Mouse (Mus musculus): Measurements from ENCODE around the gene Ces2f. TPM values are rescaled to one million over a fixed set of nuclear protein-coding genes. Genes with fewer than 3 reads are reported as not detected.

The Ces2f gene
- polyA plus RNA-seq, 1 experiment: 0.08 TPM

- H3K27me3 ChIP-seq (replicated peaks; ENCODE audit: control insufficient read depth, insufficient read depth, low read length): no peaks in the 10 kb centered on the region
- H3K36me3 ChIP-seq (ENCODE audit: control insufficient read depth, insufficient read depth, low read length): no peaks in the 10 kb centered on the region
- no peak overlapping the region for H3K27ac ChIP-seq (ENCODE audit: insufficient read depth, low read depth, low read length)
- TF ChIP-seq POLR2A (IDR thresholded peaks at IDR 0.05; ENCODE audit: low read depth, low read length) (no peak), CTCF (conservative IDR thresholded peaks at IDR 0.05; ENCODE audit: insufficient read depth, insufficient read length, low read depth, low read length) (0 out of 2 replicates have a peak, but pooled peaks have one; percentile 26)
- DNase-seq: peak; percentile 50
- 64% methylated on average over 2 of the region's 2 CpGs for WGBS
- H3K4me1 ChIP-seq (ENCODE audit: control insufficient read depth, insufficient read depth, low read length): peaks cover 10% of the 10 kb centered on the region
- H3K4me3 ChIP-seq (ENCODE audit: insufficient read depth, low read depth, low read length): no peak overlapping the region
Observed at GRCm38 (mm10) chr8:104944665-104945064, 2.5 kb upstream of the Ces2f start.

- Histone ChIP-seq H3K36me3 (ENCODE audit: control insufficient read depth, insufficient read depth, low read length) (no peaks in the 10 kb centered on the region), H3K27ac (ENCODE audit: insufficient read depth, low read depth, low read length) (peak overlapping the region; percentile 98), H3K27me3 (replicated peaks; ENCODE audit: control insufficient read depth, insufficient read depth, low read length) (no peaks in the 10 kb centered on the region), H3K4me3 (ENCODE audit: insufficient read depth, low read depth, low read length) (no peak overlapping the region), H3K4me1 (ENCODE audit: control insufficient read depth, insufficient read depth, low read length) (peaks cover 13% of the 10 kb centered on the region)
- DNase-seq: peak; percentile 82
- no peak for TF ChIP-seq CTCF (conservative IDR thresholded peaks at IDR 0.05; ENCODE audit: insufficient read depth, insufficient read length, low read depth, low read length)
- TF ChIP-seq POLR2A (IDR thresholded peaks at IDR 0.05; ENCODE audit: low read depth, low read length): no peak
- WGBS: 35% methylated on average over 5 of the region's 5 CpGs
Observed at GRCm38 (mm10) chr8:104949031-104949430, 1.9 kb downstream of the Ces2f start.

- H3K27me3 ChIP-seq (replicated peaks; ENCODE audit: control insufficient read depth, insufficient read depth, low read length): no peaks in the 10 kb centered on the region
- peak; percentile 54 for DNase-seq
- H3K27ac ChIP-seq (ENCODE audit: insufficient read depth, low read depth, low read length): no peak within 1 kb of the TSS
- H3K36me3 ChIP-seq (ENCODE audit: control insufficient read depth, insufficient read depth, low read length): no peaks in the 10 kb centered on the region
- no peak for TF ChIP-seq POLR2A (IDR thresholded peaks at IDR 0.05; ENCODE audit: low read depth, low read length)
- no peak for TF ChIP-seq CTCF (conservative IDR thresholded peaks at IDR 0.05; ENCODE audit: insufficient read depth, insufficient read length, low read depth, low read length)
- H3K4me3 ChIP-seq (ENCODE audit: insufficient read depth, low read depth, low read length): no peak within 1 kb of the TSS
- peaks cover 4% of the 10 kb centered on the region; the same call in 1 of the 2 replicates for H3K4me1 ChIP-seq (ENCODE audit: control insufficient read depth, insufficient read depth, low read length)
- 29% methylated on average over 5 of the region's 5 CpGs for WGBS
Observed at GRCm38 (mm10) chr8:104961537-104961961, 14.4 kb downstream of the Ces2f start, which contains the start of gene Ces2g. TSS of gene Ces2g (plus strand) at chr8:104961718.

- no peak for DNase-seq
- no peaks in the 10 kb centered on the region for H3K36me3 ChIP-seq (ENCODE audit: control insufficient read depth, insufficient read depth, low read length)
- peaks cover 4% of the 10 kb centered on the region; the same call in 1 of the 2 replicates for H3K4me1 ChIP-seq (ENCODE audit: control insufficient read depth, insufficient read depth, low read length)
- 81% methylated on average over 8 of the region's 8 CpGs for WGBS
- TF ChIP-seq POLR2A (IDR thresholded peaks at IDR 0.05; ENCODE audit: low read depth, low read length): no peak
- no peak for TF ChIP-seq CTCF (conservative IDR thresholded peaks at IDR 0.05; ENCODE audit: insufficient read depth, insufficient read length, low read depth, low read length)
- no peaks in the 10 kb centered on the region for H3K27me3 ChIP-seq (replicated peaks; ENCODE audit: control insufficient read depth, insufficient read depth, low read length)
- no peak overlapping the region for H3K4me3 ChIP-seq (ENCODE audit: insufficient read depth, low read depth, low read length)
- H3K27ac ChIP-seq (ENCODE audit: insufficient read depth, low read depth, low read length): no peak overlapping the region
Observed at GRCm38 (mm10) chr8:104962229-104962901, 15.2 kb downstream of the Ces2f start.

GRCm38 (mm10) chr8:104963375-104963894 lies 16.3 kb downstream of the Ces2f start:
- H3K4me3 ChIP-seq (ENCODE audit: insufficient read depth, low read depth, low read length): no peak overlapping the region
- no peaks in the 10 kb centered on the region for H3K27me3 ChIP-seq (replicated peaks; ENCODE audit: control insufficient read depth, insufficient read depth, low read length)
- no peak overlapping the region for H3K27ac ChIP-seq (ENCODE audit: insufficient read depth, low read depth, low read length)
- DNase-seq: no peak
- TF ChIP-seq POLR2A (IDR thresholded peaks at IDR 0.05; ENCODE audit: low read depth, low read length) (no peak), CTCF (conservative IDR thresholded peaks at IDR 0.05; ENCODE audit: insufficient read depth, insufficient read length, low read depth, low read length) (no peak)
- no peaks in the 10 kb centered on the region for H3K36me3 ChIP-seq (ENCODE audit: control insufficient read depth, insufficient read depth, low read length)
- H3K4me1 ChIP-seq (ENCODE audit: control insufficient read depth, insufficient read depth, low read length): peaks cover 4% of the 10 kb centered on the region; the same call in 1 of the 2 replicates
- 87% methylated on average over 4 of the region's 4 CpGs for WGBS

GRCm38 (mm10) chr8:104984126-104984525 lies 37.0 kb downstream of the Ces2f start:
- Histone ChIP-seq H3K4me1 (ENCODE audit: control insufficient read depth, insufficient read depth, low read length) (peaks cover 2% of the 10 kb centered on the region; the same call in 1 of the 2 replicates), H3K4me3 (ENCODE audit: insufficient read depth, low read depth, low read length) (no peak overlapping the region), H3K27me3 (replicated peaks; ENCODE audit: control insufficient read depth, insufficient read depth, low read length) (no peaks in the 10 kb centered on the region), H3K36me3 (ENCODE audit: control insufficient read depth, insufficient read depth, low read length) (no peaks in the 10 kb centered on the region), H3K27ac (ENCODE audit: insufficient read depth, low read depth, low read length) (peak overlapping the region; percentile 25)
- peak; percentile 48 for DNase-seq
- no peak for TF ChIP-seq CTCF (conservative IDR thresholded peaks at IDR 0.05; ENCODE audit: insufficient read depth, insufficient read length, low read depth, low read length)
- TF ChIP-seq POLR2A (IDR thresholded peaks at IDR 0.05; ENCODE audit: low read depth, low read length): no peak
- WGBS: 83% methylated on average over 5 of the region's 5 CpGs

DNA sequence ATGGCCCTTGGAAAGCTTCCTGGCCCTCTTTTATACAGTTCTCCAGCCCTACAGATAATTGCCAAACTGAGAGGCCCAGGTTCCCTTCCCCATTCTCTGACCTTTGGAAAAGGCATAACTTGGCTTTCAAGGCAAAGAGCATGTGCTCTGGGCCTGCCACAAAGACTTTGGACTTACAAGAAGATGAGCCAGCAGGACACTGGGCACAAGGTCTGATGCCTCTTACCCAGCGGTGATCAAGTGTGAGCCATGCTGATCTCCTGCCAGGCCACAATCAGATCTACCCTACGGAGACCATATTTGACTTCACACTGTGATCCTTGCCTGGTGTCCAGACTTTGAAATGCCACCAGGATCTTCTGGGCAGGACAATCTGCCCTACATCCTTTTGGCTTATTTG lies 37.8 kb downstream of the Ces2f start:
- WGBS: 70% methylated on average over 2 of the region's 2 CpGs
- no peak for TF ChIP-seq CTCF (conservative IDR thresholded peaks at IDR 0.05; ENCODE audit: insufficient read depth, insufficient read length, low read depth, low read length)
- no peak for TF ChIP-seq POLR2A (IDR thresholded peaks at IDR 0.05; ENCODE audit: low read depth, low read length)

More for the DNA sequence above, 37.8 kb downstream of the Ces2f start:
- Histone ChIP-seq H3K4me3 (ENCODE audit: insufficient read depth, low read depth, low read length) (no peak overlapping the region), H3K4me1 (ENCODE audit: control insufficient read depth, insufficient read depth, low read length) (peaks cover 2% of the 10 kb centered on the region; the same call in 1 of the 2 replicates), H3K27me3 (replicated peaks; ENCODE audit: control insufficient read depth, insufficient read depth, low read length) (no peaks in the 10 kb centered on the region), H3K27ac (ENCODE audit: insufficient read depth, low read depth, low read length) (peak overlapping the region; percentile 68), H3K36me3 (ENCODE audit: control insufficient read depth, insufficient read depth, low read length) (no peaks in the 10 kb centered on the region)
- DNase-seq: peak; percentile 94

Measured in kidney, adult 2 months (tissue).